ENCODE assay signal across 1 mouse cellular context in genomic region chr12:112593951-112594915, GRCm38 (mm10).
TF ChIP-seq lines count a peak whose summit lies in the region.

No protein-coding gene starts in this region.

TF ChIP-seq in CH12.LX, 34 proteins besides CTCF, POLR2A, EP300 and RAD21 (continued from another document):
- no peak for TF ChIP-seq TBP (conservative IDR thresholded peaks at IDR 0.05; ENCODE audit: low read depth, low read length)
- no peak for TF ChIP-seq KAT2A (IDR thresholded peaks at IDR 0.05; ENCODE audit: insufficient replicate concordance, low read length)
- TF ChIP-seq ZMIZ1 (IDR thresholded peaks at IDR 0.05; ENCODE audit: low read depth, low read length), result no peak; the same call in 1 of the 2 replicates
- TF ChIP-seq SMC3 (IDR thresholded peaks at IDR 0.05; ENCODE audit: low read depth, low read length), result no peak
- TF ChIP-seq JUND (conservative IDR thresholded peaks at IDR 0.05; ENCODE audit: low read depth, low read length), result no peak
- peak; percentile 55; the same call in 1 of the 2 replicates for TF ChIP-seq MEF2A (IDR thresholded peaks at IDR 0.05; ENCODE audit: borderline replicate concordance, low read depth, low read length)
- no peak for TF ChIP-seq HCFC1 (IDR thresholded peaks at IDR 0.05; ENCODE audit: low read depth, low read length)
- no peak for TF ChIP-seq E2F4 (IDR thresholded peaks at IDR 0.05; ENCODE audit: insufficient replicate concordance, low read depth, low read length)
- no peak for TF ChIP-seq PAX5 (IDR thresholded peaks at IDR 0.05; ENCODE audit: low read length)
- 0 out of 2 replicates have a peak, but pooled peaks have one; percentile 1 for TF ChIP-seq NRF1 (IDR thresholded peaks at IDR 0.05; ENCODE audit: low read depth, low read length)
- TF ChIP-seq POLR2AphosphoS2 (IDR thresholded peaks at IDR 0.05; ENCODE audit: low read depth, low read length), result no peak
- no peak for TF ChIP-seq MAFK (IDR thresholded peaks at IDR 0.05; ENCODE audit: insufficient replicate concordance, low read length)
- no peak for TF ChIP-seq CHD2 (IDR thresholded peaks at IDR 0.05; ENCODE audit: low read length)
- TF ChIP-seq TCF12 (IDR thresholded peaks at IDR 0.05; ENCODE audit: low read depth, low read length), result peak; percentile 77; the same call in 1 of the 2 replicates
- TF ChIP-seq ZKSCAN1 (IDR thresholded peaks at IDR 0.05; ENCODE audit: borderline replicate concordance, low read depth, low read length), result no peak
- TF ChIP-seq CHD1 (IDR thresholded peaks at IDR 0.05; ENCODE audit: low read depth, low read length), result no peak; the same call in 1 of the 2 replicates
- no peak for TF ChIP-seq NELFE (IDR thresholded peaks at IDR 0.05; ENCODE audit: low read depth, low read length)
- TF ChIP-seq ZC3H11A (IDR thresholded peaks at IDR 0.05; ENCODE audit: low read depth, low read length), result no peak
- peak; percentile 47 for TF ChIP-seq SIN3A (IDR thresholded peaks at IDR 0.05; ENCODE audit: low read length)
